Mouse (Mus musculus): ENCODE data around the gene Ptpa. TPM values are rescaled to one million over a fixed set of nuclear protein-coding genes. Genes with fewer than 3 reads are reported as not detected.

The Ptpa gene
- polyA plus RNA-seq, 1 experiment from 2014 or later: 149 TPM

GRCm38 (mm10) chr2:30444006-30444405 lies 28.2 kb downstream of the Ptpa start:
- Histone ChIP-seq H3K27ac (peak overlapping the region; percentile 98), H3K4me1 (replicated peaks) (peaks cover 90% of the 10 kb centered on the region), H3K9me3 (no peaks in the 10 kb centered on the region), H3K4me3 (no peak overlapping the region), H3K27me3 (ENCODE audit: insufficient read depth, poor library complexity, severe bottlenecking) (no peaks in the 10 kb centered on the region), H3K36me3 (peaks cover 79% of the 10 kb centered on the region)
- DNase-seq (ENCODE audit: low spot score): no peak
- WGBS: 74% methylated on average over 5 of the region's 5 CpGs

GRCm38 (mm10) chr2:30444450-30444849 lies 28.6 kb downstream of the Ptpa start:
- no peak for DNase-seq (ENCODE audit: low spot score)
- Histone ChIP-seq H3K27ac (peak overlapping the region; percentile 98), H3K27me3 (ENCODE audit: insufficient read depth, poor library complexity, severe bottlenecking) (no peaks in the 10 kb centered on the region), H3K9me3 (peaks cover 2% of the 10 kb centered on the region; the same call in 1 of the 2 replicates), H3K4me1 (replicated peaks) (peaks cover 90% of the 10 kb centered on the region), H3K4me3 (no peak overlapping the region), H3K36me3 (peaks cover 79% of the 10 kb centered on the region)

GRCm38 (mm10) chr2:30445312-30445711 lies 29.5 kb downstream of the Ptpa start:
- Histone ChIP-seq H3K4me1 (replicated peaks) (peaks cover 82% of the 10 kb centered on the region), H3K27me3 (ENCODE audit: insufficient read depth, poor library complexity, severe bottlenecking) (no peaks in the 10 kb centered on the region), H3K27ac (peak overlapping the region; percentile 98), H3K4me3 (peak overlapping the region; percentile 28), H3K36me3 (peaks cover 79% of the 10 kb centered on the region), H3K9me3 (peaks cover 9% of the 10 kb centered on the region)
- 15% methylated on average over 2 of the region's 2 CpGs for WGBS
- peak; percentile 85 for DNase-seq (ENCODE audit: low spot score)

GRCm38 (mm10) chr2:30446891-30447826 lies 31.3 kb downstream of the Ptpa start:
- no peak overlapping the region for H3K4me3 ChIP-seq
- H3K36me3 ChIP-seq: peaks cover 85% of the 10 kb centered on the region
- H3K27ac ChIP-seq: peak overlapping the region; percentile 98
- 82% methylated on average over 10 of the region's 10 CpGs for WGBS
- peaks cover 12% of the 10 kb centered on the region for H3K9me3 ChIP-seq
- no peak for DNase-seq (ENCODE audit: low spot score)
- H3K4me1 ChIP-seq (replicated peaks): peaks cover 64% of the 10 kb centered on the region
- no peaks in the 10 kb centered on the region for H3K27me3 ChIP-seq (ENCODE audit: insufficient read depth, poor library complexity, severe bottlenecking)

- Histone ChIP-seq H3K27me3 (ENCODE audit: insufficient read depth, poor library complexity, severe bottlenecking) (no peaks in the 10 kb centered on the region), H3K4me3 (no peak overlapping the region), H3K9me3 (peaks cover 12% of the 10 kb centered on the region), H3K36me3 (peaks cover 82% of the 10 kb centered on the region), H3K27ac (peak overlapping the region; percentile 98; the same call in 1 of the 2 replicates), H3K4me1 (replicated peaks) (peaks cover 60% of the 10 kb centered on the region)
- DNase-seq (ENCODE audit: low spot score): no peak
- 87% methylated on average over 7 of the region's 7 CpGs for WGBS
Measured at GRCm38 (mm10) chr2:30448371-30448770, 32.5 kb downstream of the Ptpa start.

- peaks cover 66% of the 10 kb centered on the region for H3K36me3 ChIP-seq
- DNase-seq (ENCODE audit: low spot score): no peak
- peaks cover 44% of the 10 kb centered on the region for H3K4me1 ChIP-seq (replicated peaks)
- WGBS: 59% methylated on average over 1 of the region's 1 CpGs
- H3K4me3 ChIP-seq: no peak overlapping the region
- no peak overlapping the region for H3K27ac ChIP-seq
- H3K27me3 ChIP-seq (ENCODE audit: insufficient read depth, poor library complexity, severe bottlenecking): no peaks in the 10 kb centered on the region
- peaks cover 12% of the 10 kb centered on the region for H3K9me3 ChIP-seq
Measured at GRCm38 (mm10) chr2:30450530-30450929, 34.7 kb downstream of the Ptpa start.

GRCm38 (mm10) chr2:30451525-30451924 lies 35.7 kb downstream of the Ptpa start:
- H3K4me3 ChIP-seq: no peak overlapping the region
- peaks cover 42% of the 10 kb centered on the region for H3K4me1 ChIP-seq (replicated peaks)
- DNase-seq (ENCODE audit: low spot score): no peak
- 88% methylated on average over 3 of the region's 3 CpGs for WGBS
- no peak overlapping the region; the same call in 1 of the 2 replicates for H3K27ac ChIP-seq
- peaks cover 56% of the 10 kb centered on the region for H3K36me3 ChIP-seq
- H3K27me3 ChIP-seq (ENCODE audit: insufficient read depth, poor library complexity, severe bottlenecking): no peaks in the 10 kb centered on the region
- H3K9me3 ChIP-seq: peaks cover 12% of the 10 kb centered on the region

- Histone ChIP-seq H3K27ac (peak overlapping the region; percentile 64), H3K4me3 (no peak overlapping the region)
- 84% methylated on average over 3 of the region's 3 CpGs for WGBS
Measured at GRCm38 (mm10) chr2:30453570-30453969, 37.7 kb downstream of the Ptpa start.

GRCm38 (mm10) chr2:30454587-30454986 lies 38.7 kb downstream of the Ptpa start:
- Histone ChIP-seq H3K4me3 (no peak overlapping the region), H3K27ac (peak overlapping the region; percentile 37; the same call in 1 of the 2 replicates), H3K9me3 (peaks cover 9% of the 10 kb centered on the region; the same call in 1 of the 2 replicates), H3K27me3 (ENCODE audit: insufficient read depth, poor library complexity, severe bottlenecking) (no peaks in the 10 kb centered on the region), H3K36me3 (peaks cover 33% of the 10 kb centered on the region), H3K4me1 (replicated peaks) (peaks cover 27% of the 10 kb centered on the region)
- WGBS: 83% methylated on average over 5 of the region's 5 CpGs
- DNase-seq (ENCODE audit: low spot score): no peak

More at GRCm38 (mm10) chr2:30453570-30453969, 37.7 kb downstream of the Ptpa start:
- Histone ChIP-seq H3K36me3 (peaks cover 35% of the 10 kb centered on the region), H3K4me1 (replicated peaks) (peaks cover 27% of the 10 kb centered on the region), H3K27me3 (ENCODE audit: insufficient read depth, poor library complexity, severe bottlenecking) (no peaks in the 10 kb centered on the region), H3K9me3 (peaks cover 12% of the 10 kb centered on the region)
- DNase-seq (ENCODE audit: low spot score): no peak

GRCm38 (mm10) chr2:30456104-30456980 lies 40.5 kb downstream of the Ptpa start:
- Histone ChIP-seq H3K27ac (peak overlapping the region; percentile 31), H3K4me3 (no peak overlapping the region), H3K36me3 (peaks cover 21% of the 10 kb centered on the region)

GRCm38 (mm10) chr2:30458349-30458748 lies 42.5 kb downstream of the Ptpa start:
- 86% methylated on average over 6 of the region's 6 CpGs for WGBS
- peaks cover 13% of the 10 kb centered on the region for H3K36me3 ChIP-seq
- no peaks in the 10 kb centered on the region for H3K27me3 ChIP-seq (ENCODE audit: insufficient read depth, poor library complexity, severe bottlenecking)
- DNase-seq (ENCODE audit: low spot score): no peak
- H3K27ac ChIP-seq: no peak overlapping the region
- H3K9me3 ChIP-seq: no peaks in the 10 kb centered on the region
- H3K4me1 ChIP-seq (replicated peaks): peaks cover 24% of the 10 kb centered on the region
- no peak overlapping the region for H3K4me3 ChIP-seq

More at GRCm38 (mm10) chr2:30456104-30456980, 40.5 kb downstream of the Ptpa start:
- DNase-seq (ENCODE audit: low spot score): no peak
- Histone ChIP-seq H3K27me3 (ENCODE audit: insufficient read depth, poor library complexity, severe bottlenecking) (no peaks in the 10 kb centered on the region), H3K9me3 (no peaks in the 10 kb centered on the region), H3K4me1 (replicated peaks) (peaks cover 27% of the 10 kb centered on the region)
- 77% methylated on average over 13 of the region's 13 CpGs for WGBS

- WGBS: 91% methylated on average over 6 of the region's 6 CpGs
- DNase-seq (ENCODE audit: low spot score): no peak
- Histone ChIP-seq H3K27me3 (ENCODE audit: insufficient read depth, poor library complexity, severe bottlenecking) (no peaks in the 10 kb centered on the region), H3K9me3 (no peaks in the 10 kb centered on the region), H3K4me1 (replicated peaks) (peaks cover 30% of the 10 kb centered on the region), H3K36me3 (peaks cover 12% of the 10 kb centered on the region), H3K27ac (no peak overlapping the region), H3K4me3 (no peak overlapping the region)
Measured at GRCm38 (mm10) chr2:30459241-30459640, 43.4 kb downstream of the Ptpa start.
